Mouse (Mus musculus) cerebellum, adult (tissue): ENCODE data around the gene Mllt1.

Experiments used
- ATAC-seq: cut with Nextera tagmentation; 2 replicates; pipeline ENCODE4 v1.9.2; 2017; ENCODE audit warnings: mild to moderate bottlenecking, moderate library complexity, mixed read lengths; ENCODE audit not compliant: insufficient number of reproducible peaks, low FRiP score, low TSS enrichment

The Mllt1 gene

GRCm38 (mm10) chr17:56935363-56936131, at the start of gene Mllt1:
TSS of gene Mllt1 (minus strand) at chr17:56935415.
- peak; percentile 96 for ATAC-seq

- no peak for ATAC-seq
These were observed 49.7 kb upstream of the Mllt1 start for GRCm38 (mm10) chr17:56984886-56985285.

DNA sequence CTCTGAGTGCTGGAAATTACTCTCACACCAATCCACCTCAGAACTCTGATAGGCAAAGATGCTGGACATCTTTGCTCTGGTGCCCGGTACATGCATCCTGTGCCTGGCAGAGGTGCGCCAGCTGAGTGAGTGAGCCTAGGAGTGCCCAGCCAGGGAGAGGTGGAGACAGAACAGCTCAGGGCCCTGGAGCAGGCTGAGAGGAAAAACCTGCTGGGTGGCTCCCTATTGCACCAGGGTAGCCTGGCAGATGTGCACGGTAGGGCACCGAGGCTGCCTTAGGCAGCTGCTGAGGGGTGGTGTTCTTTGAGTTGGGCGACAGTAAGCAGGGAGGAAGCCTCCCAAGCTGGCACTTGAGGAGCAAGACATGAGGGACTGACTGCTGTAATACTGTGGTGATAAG, 46.8 kb upstream of the Mllt1 start, which contains the start of gene Acer1:
Acer1 (minus strand) TSS at position 114 of the 400 bp plus-strand sequence.
- no peak for ATAC-seq

- no peak for ATAC-seq
These were observed 45.8 kb upstream of the Mllt1 start for GRCm38 (mm10) chr17:56981049-56981448.

GRCm38 (mm10) chr17:56979524-56979923, 44.3 kb upstream of the Mllt1 start:
- no peak for ATAC-seq

- ATAC-seq = no peak
These were observed 41.5 kb upstream of the Mllt1 start for GRCm38 (mm10) chr17:56976531-56977390.

- no peak for ATAC-seq
These were observed 40.2 kb upstream of the Mllt1 start for GRCm38 (mm10) chr17:56975391-56975790.

DNA sequence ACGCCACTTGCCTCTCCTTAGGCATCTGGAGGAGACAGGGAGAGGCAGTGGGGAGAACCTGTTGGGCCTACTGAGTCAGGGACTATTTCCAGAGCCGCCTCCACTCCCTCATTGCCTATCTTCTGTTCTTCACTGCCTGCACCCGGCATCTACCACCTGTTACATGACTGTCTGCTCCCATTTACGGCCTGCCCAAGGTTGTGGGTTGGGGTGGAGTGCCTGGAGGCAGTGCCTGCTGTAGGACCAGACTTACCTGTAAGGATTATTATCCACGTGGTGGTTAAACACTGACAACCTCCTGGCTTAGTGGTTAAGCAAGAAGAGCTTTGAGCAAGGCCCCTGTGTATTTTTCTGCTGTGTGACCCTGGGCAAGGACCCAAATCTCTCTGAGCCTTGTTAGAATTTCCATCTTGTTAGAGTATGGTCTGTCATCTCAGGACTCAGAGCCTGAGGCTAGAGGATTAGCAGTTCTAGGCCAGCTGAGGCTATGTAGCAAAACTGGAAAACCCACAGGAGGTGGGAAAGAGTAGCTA, 39.6 kb upstream of the Mllt1 start:
- no peak for ATAC-seq

GRCm38 (mm10) chr17:56973956-56974707, 38.9 kb upstream of the Mllt1 start:
- ATAC-seq = no peak

GRCm38 (mm10) chr17:56970081-56970480, 34.9 kb upstream of the Mllt1 start:
- ATAC-seq = no peak

GRCm38 (mm10) chr17:56969321-56969720, 34.1 kb upstream of the Mllt1 start:
- ATAC-seq = no peak

DNA sequence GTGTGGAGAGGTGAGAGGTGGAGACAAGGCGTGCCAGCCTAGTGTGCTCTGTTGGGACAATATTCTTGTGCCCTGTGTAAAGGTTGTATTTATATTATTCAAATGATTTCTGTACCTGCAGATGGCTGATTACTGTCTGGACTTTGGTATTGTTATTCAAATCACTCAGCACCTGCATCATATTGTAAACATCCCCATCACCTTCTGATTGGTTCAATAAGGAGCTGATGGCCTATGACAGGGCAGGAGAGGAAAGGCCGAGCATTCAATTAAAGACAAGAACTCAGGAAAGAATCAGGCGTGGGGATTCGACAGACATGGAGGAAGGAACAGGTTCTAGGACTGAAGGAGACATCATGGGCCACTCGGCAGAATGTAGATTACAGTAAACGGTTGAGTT, 28.4 kb upstream of the Mllt1 start:
- no peak for ATAC-seq

- no peak for ATAC-seq
These were observed 27.6 kb upstream of the Mllt1 start for GRCm38 (mm10) chr17:56962642-56963405.

DNA sequence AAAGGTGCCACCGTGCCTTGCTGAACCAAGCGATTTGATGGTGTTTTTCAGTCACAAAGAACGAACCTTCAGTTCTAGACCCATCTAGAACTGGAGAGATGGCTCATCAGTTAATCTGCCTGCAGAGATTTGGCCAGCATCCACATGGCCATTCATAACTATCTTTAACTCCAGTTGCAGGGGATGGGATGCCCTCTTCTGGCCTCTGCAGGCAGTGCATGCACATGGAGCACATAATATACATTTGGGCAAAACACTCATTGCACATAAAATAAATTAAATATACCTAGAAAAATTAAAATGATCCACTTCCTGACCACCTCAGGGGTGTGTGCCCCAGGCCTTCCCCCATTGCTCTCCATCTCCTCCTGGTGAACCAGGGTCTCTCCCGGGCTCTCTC, 26.7 kb upstream of the Mllt1 start:
- ATAC-seq = no peak

- no peak for ATAC-seq
These were observed 23.5 kb upstream of the Mllt1 start for GRCm38 (mm10) chr17:56958667-56959066.

DNA sequence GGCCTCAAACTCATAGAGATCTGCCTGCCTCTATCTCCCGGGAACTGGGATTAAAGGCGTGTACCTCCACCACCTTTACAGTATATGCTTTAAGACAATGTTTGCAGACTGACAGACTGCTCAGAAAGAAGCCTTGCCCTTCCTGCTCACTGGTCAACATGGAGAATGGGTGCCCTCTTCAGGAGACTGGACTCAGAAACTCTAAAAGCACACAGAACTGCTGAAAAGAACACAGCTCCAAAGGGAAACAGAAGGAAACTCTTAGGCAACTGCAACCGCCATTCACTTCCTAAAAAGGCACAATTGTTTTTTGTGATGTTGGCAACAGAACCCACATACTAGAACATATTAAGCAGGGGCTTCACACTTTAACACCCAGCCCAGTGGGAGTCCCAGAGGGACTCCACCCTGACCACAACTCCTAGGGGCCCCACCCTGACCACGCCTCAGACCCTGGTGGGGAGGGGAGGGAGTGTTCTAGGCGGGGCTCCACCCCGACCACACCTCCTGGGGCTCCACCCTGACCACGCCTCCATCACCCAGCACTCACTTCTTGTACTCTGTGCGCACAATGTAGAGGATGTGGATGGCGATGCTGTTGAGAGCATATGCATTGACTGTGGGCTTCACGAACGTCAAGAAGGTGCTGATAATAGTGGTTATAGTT, 22.7 kb upstream of the Mllt1 start:
- no peak for ATAC-seq

GRCm38 (mm10) chr17:56954871-56955270, 19.7 kb upstream of the Mllt1 start:
- ATAC-seq = no peak

- ATAC-seq = no peak
These were observed 17.4 kb upstream of the Mllt1 start for GRCm38 (mm10) chr17:56952639-56953038.

DNA sequence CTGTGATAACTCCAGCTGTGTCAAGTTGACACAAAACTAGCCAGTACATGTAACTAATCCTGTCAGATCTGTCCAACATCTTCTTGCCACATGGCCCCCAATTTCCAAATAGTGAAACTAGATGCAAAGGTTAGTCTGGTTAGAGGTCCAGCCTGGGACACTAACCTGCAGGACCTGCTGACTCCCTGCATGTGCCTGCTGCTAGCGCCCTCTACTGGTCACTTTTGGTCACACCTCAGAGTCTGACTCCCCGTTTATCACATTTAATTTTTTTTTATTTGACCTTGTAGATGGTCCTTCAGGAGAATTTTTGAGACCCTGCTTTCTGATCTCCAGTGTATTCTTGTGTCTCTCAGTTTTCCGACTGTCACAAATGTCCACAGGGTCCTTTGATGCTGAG, 15.7 kb upstream of the Mllt1 start:
- ATAC-seq = no peak; the same call in 1 of the 2 replicates
